Mouse (Mus musculus): ENCODE measurements around the gene Srsf10.

DNA sequence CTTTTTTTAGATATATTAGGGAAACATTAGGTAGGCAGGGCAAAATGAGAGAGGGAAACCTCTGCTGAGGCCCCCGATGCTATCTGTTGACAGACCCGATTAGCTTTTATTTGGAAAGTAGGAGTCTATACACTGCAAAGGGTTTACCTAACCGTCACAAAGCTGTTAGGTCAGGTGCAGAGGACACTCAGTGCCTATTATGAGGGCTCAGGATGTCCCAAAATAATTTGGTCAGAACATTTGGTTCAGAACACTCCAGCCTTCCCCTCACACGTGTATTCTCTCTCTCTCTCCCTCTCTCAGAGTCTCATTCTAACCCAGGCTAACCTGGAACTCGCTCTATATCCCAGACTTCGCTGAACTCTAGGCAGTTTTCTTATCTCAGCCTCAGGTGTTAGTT lies 26.5 kb downstream of the Srsf10 start:
- no peak for TF ChIP-seq CTCF (conservative IDR thresholded peaks at IDR 0.05; ENCODE audit: low read length)
- TF ChIP-seq POU5F1 (IDR thresholded peaks at IDR 0.05; ENCODE audit: borderline replicate concordance, low read length), result no peak
